Mouse (Mus musculus): ENCODE results near the gene Lpp. TPM values are rescaled to one million over a fixed set of nuclear protein-coding genes. Genes with fewer than 3 reads are reported as not detected.
A peak's percentile ranks its signal among the peaks of the same experiment; 100 is the strongest.

The Lpp gene
- total RNA-seq, 2 experiments from 2014 or later = 17.7 to 18.0 TPM

DNA sequence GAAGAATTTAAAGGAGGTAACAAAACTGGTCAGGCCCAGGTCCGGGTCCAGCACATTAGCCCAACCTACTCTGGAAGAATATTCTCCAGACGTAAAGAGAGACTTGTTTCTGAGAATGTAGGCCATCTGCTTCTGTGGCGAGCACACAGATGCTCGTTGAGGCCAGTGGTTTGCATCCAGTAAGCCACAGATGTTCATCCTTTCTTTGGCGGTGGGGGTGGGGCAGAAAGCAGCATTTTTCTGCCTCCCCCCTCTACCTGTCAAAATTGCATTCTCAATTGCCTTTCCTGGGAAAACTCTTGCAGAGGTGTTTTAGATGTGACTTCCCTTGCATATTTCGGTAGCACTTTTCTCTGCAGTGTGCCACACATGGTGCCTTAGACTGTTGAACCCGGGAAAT, 493.6 kb downstream of the Lpp start:
- intact Hi-C loops (cut with DNase I) = no loop called here
- Histone ChIP-seq H3K4me3 (no peak overlapping the region), H3K27ac (peak overlapping the region; percentile 16; the same call in 1 of the 2 replicates)
- no peak for TF ChIP-seq CTCF (IDR thresholded peaks at IDR 0.05)
- DNase-seq = no peak

- peak; percentile 80 for DNase-seq
These were observed 498.1 kb downstream of the Lpp start for GRCm38 (mm10) chr16:24891453-24891852.

GRCm38 (mm10) chr16:24895160-24895559, 501.9 kb downstream of the Lpp start:
- intact Hi-C loops (cut with DNase I) = loop anchor here (10.0 kb wide), 1 partner anchor 400 kb away; no protein-coding TSS in a partner anchor
- Histone ChIP-seq H3K27ac (peak overlapping the region; percentile 59), H3K4me3 (no peak overlapping the region)
- no peak for DNase-seq
- TF ChIP-seq CTCF (IDR thresholded peaks at IDR 0.05) = no peak

More at GRCm38 (mm10) chr16:24891453-24891852, 498.1 kb downstream of the Lpp start:
- intact Hi-C loops (cut with DNase I) = loop anchor here (5.0 to 10.0 kb wide), 2 partner anchors 166 to 397 kb away; no protein-coding TSS in a partner anchor
- peak overlapping the region; percentile 11 for H3K4me3 ChIP-seq
- peak overlapping the region; percentile 80 for H3K27ac ChIP-seq
- TF ChIP-seq CTCF (IDR thresholded peaks at IDR 0.05) = no peak

GRCm38 (mm10) chr16:24897641-24898040, 504.3 kb downstream of the Lpp start:
- no peak overlapping the region for H3K4me3 ChIP-seq
- DNase-seq = no peak
- no peak overlapping the region for H3K27ac ChIP-seq
- intact Hi-C loops (cut with DNase I) = loop anchor here (10.0 kb wide), 1 partner anchor 403 kb away; no protein-coding TSS in a partner anchor
- TF ChIP-seq CTCF (IDR thresholded peaks at IDR 0.05) = no peak

DNA sequence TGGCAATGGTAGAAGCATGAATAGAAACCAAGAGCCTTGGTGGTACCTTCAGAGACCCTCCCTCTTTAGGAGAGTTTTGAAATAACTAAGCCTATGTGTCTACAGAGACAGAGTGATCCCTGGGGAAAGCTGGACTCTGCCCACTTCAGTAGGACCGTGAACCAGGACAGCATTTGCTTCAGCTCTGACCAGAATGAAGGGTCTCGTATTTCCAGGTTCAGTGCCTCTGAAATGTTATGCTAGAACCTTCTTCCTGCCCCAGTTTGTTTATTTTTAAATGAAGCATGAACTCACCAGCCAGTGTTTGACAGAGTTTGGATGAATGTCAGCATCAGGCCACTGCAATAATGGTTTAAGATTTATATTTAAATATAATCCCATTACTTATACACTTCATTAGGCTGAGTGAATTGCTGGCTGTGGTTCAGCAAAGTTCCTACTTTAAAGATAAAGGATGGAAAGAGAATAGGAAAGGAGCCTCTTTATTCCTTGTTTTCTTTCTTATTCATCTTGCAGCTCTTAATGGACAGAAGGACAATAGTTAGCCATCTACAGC, 507.0 kb downstream of the Lpp start:
- intact Hi-C loops (cut with DNase I) = loop anchor here (5.0 kb wide), 1 partner anchor 918 kb away; no protein-coding TSS in a partner anchor
- no peak for TF ChIP-seq CTCF (IDR thresholded peaks at IDR 0.05)
- peak overlapping the region; percentile 82 for H3K27ac ChIP-seq
- no peak for DNase-seq
- H3K4me3 ChIP-seq = no peak overlapping the region

DNA sequence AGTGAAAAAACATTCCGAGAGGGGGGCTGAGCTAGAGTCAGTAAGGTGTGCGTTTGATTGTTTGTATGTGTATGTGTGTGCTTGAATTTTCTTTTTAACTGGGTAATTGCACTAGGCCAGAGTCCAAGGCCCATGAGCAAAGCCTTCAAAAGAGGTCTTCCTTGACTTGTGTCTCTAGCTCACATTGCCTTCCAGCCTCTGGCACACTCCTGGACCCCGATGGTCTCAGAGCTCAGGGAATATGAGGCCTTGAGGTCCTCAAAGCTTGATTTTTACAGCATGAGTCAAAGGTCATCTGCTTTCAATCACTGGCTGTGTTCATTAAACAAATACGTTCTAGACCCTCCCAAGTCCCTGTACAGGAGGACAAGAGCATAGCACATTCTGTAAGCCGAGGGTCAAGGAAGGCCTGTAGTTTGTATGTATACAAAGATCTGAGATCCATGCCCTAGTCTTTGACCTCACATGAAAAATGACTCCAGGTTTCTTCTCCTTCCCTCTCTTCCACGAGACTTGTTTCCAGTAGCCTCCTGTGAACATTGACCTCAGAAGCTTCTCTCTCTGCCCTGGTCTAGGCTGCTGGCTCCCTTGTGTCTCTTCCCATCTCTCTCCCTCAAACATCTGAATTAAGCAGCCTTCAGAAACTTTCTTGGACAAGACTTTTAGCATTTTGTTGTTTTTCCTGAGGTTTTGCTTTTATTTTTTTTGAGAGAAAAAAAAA, 508.0 kb downstream of the Lpp start:
- no peak for TF ChIP-seq CTCF (IDR thresholded peaks at IDR 0.05)
- intact Hi-C loops (cut with DNase I) = loop anchor here (5.0 kb wide), 1 partner anchor 919 kb away; no protein-coding TSS in a partner anchor
- Histone ChIP-seq H3K4me3 (no peak overlapping the region), H3K27ac (peak overlapping the region; percentile 82)
- no peak for DNase-seq

DNA sequence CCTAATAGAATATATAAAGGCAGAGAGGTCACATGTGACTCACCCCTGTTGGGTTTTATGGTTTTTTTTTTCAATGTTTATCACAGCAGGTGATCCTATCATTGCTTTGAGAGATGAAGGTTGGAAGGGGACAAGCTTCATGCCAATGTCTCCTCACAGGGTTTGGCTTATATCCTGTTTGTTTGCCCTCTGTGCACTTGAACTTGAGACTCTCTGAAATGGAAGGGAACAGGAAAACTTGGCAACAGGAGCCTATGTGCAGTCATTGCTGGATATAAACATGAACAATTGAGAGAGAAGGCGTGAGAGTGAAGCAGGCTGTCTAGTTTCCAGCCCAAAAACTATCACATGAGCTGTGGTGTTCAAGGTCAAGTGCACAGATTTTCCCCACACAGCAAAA, 508.8 kb downstream of the Lpp start:
- intact Hi-C loops (cut with DNase I) = loop anchor here (5.0 kb wide), 1 partner anchor 920 kb away; no protein-coding TSS in a partner anchor
- no peak for DNase-seq
- Histone ChIP-seq H3K4me3 (no peak overlapping the region), H3K27ac (peak overlapping the region; percentile 82)
- TF ChIP-seq CTCF (IDR thresholded peaks at IDR 0.05) = no peak

GRCm38 (mm10) chr16:24908926-24909325, 515.6 kb downstream of the Lpp start:
- H3K4me3 ChIP-seq = no peak overlapping the region
- intact Hi-C loops (cut with DNase I) = no loop called here
- H3K27ac ChIP-seq = peak overlapping the region; percentile 64
- TF ChIP-seq CTCF (IDR thresholded peaks at IDR 0.05) = no peak
- no peak for DNase-seq

- no peak for TF ChIP-seq CTCF (IDR thresholded peaks at IDR 0.05)
- H3K4me3 ChIP-seq = no peak overlapping the region
These were observed 517.0 kb downstream of the Lpp start for GRCm38 (mm10) chr16:24910321-24910720.

DNA sequence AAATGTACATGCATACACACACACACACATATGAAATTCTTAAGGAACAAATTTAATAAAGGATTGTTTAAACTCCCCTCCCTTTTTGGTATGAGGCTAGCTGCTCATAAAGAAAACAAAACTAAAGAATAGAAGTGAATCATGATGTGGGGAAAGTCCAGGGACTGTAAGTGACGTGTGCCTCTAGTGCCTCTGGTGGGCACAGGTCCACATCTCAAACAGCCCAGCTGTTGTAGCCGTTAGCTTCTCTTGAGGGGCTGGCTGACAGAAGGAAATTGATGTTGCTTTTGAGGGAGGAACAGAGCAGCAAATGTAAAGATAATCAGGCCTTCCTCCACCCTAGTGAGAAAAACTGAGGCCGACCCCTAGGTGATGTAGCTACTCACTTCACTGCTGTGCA, 517.5 kb downstream of the Lpp start:
- no peak overlapping the region for H3K4me3 ChIP-seq
- H3K27ac ChIP-seq = peak overlapping the region; percentile 4; the same call in 1 of the 2 replicates
- TF ChIP-seq CTCF (IDR thresholded peaks at IDR 0.05) = peak; percentile 30; the same call in 1 of the 2 replicates
- intact Hi-C loops (cut with DNase I) = no loop called here
- DNase-seq = no peak

More at GRCm38 (mm10) chr16:24910321-24910720, 517.0 kb downstream of the Lpp start:
- H3K27ac ChIP-seq = peak overlapping the region; percentile 44; the same call in 1 of the 2 replicates
- DNase-seq = no peak
- intact Hi-C loops (cut with DNase I) = no loop called here

DNA sequence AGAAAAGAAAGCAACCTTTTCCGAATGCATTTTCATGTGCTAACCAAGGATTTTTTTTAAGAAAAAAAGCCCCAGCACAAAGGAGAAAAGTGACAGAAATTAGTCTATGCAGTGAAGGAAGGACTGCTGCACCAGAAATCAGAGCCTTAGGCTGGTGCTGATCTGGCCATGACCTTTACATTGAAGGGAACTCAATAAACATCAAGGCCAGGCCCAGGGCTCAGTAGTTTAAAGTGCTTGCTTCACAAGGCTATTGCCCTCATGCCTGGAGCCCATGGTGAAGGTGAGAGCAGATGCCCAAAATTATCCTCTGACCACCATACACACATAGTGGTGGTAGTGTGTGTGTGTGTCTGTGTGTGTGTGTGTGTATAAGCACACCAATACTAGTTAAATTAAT, 519.1 kb downstream of the Lpp start:
- intact Hi-C loops (cut with DNase I) = no loop called here
- no peak overlapping the region for H3K27ac ChIP-seq
- TF ChIP-seq CTCF (IDR thresholded peaks at IDR 0.05) = no peak
- no peak for DNase-seq
- H3K4me3 ChIP-seq = no peak overlapping the region

GRCm38 (mm10) chr16:24913021-24913420, 519.7 kb downstream of the Lpp start:
- no peak for TF ChIP-seq CTCF (IDR thresholded peaks at IDR 0.05)
- intact Hi-C loops (cut with DNase I) = no loop called here
- no peak overlapping the region for H3K4me3 ChIP-seq
- peak overlapping the region; percentile 66; the same call in 1 of the 2 replicates for H3K27ac ChIP-seq
- DNase-seq = no peak
